Mouse (Mus musculus) embryonic facial prominence, embryonic 13.5 days (tissue): ENCODE measurements around the gene Pzp. TPM values are rescaled to one million over a fixed set of nuclear protein-coding genes. Genes with fewer than 3 reads are reported as not detected.
A peak's percentile ranks its signal among the peaks of the same experiment; 100 is the strongest.

Experiments
- ATAC-seq: fragments of 200-750 bp; cut with Nextera tagmentation; 2 replicates; pipeline ENCODE4 v1.8.0; 2017; ENCODE audit warnings: low read depth; ENCODE audit not compliant: insufficient number of reproducible peaks, insufficient read depth, low FRiP score, low TSS enrichment
- H3K27ac ChIP-seq: fragments of 300-500 bp; sonication (generic); 2 replicates; pipeline ENCODE4 v1.5.1; 2015; ENCODE audit warnings: moderate library complexity, mild to moderate bottlenecking, inconsistent platforms
- H3K27me3 ChIP-seq: fragments of 300-500 bp; sonication (generic); 2 replicates; pipeline ENCODE4 v1.6.1; 2015; ENCODE audit warnings: mild to moderate bottlenecking, inconsistent platforms
- H3K36me3 ChIP-seq: fragments of 300-500 bp; sonication (generic); 2 replicates; pipeline ENCODE4 v1.6.1; 2015; ENCODE audit warnings: mild to moderate bottlenecking, inconsistent platforms
- H3K4me1 ChIP-seq: fragments of 300-500 bp; sonication (generic); 2 replicates; pipeline ENCODE4 v1.6.1; 2015; ENCODE audit warnings: inconsistent platforms
- H3K4me2 ChIP-seq: fragments of 300-500 bp; sonication (generic); 2 replicates; pipeline ENCODE4 v1.6.1; 2015; ENCODE audit warnings: moderate library complexity, mild to moderate bottlenecking, inconsistent platforms
- H3K4me3 ChIP-seq: fragments of 300-500 bp; sonication (generic); 2 replicates; pipeline ENCODE4 v1.5.1; 2015; ENCODE audit warnings: mild to moderate bottlenecking, inconsistent platforms
- H3K9ac ChIP-seq: fragments of 300-500 bp; sonication (generic); 2 replicates; pipeline ENCODE4 v1.6.1; 2015; ENCODE audit warnings: mild to moderate bottlenecking, inconsistent platforms
- H3K9me3 ChIP-seq: fragments of 300-500 bp; sonication (generic); 2 replicates; pipeline ENCODE4 v1.6.1; 2016; ENCODE audit warnings: inconsistent platforms
- WGBS: fragments of 180-500 bp; shearing (Covaris S2); methylation state at CpG from one replicate; pipeline ENCODE4 v1.1.7; 2015; ENCODE audit warnings: mixed read lengths; 5-methylcytosine and 5-hydroxymethylcytosine counted together
- polyA plus RNA-seq: library from polyadenylated mRNA; unstranded; fragments of >200 nt; fragmentation: Nextera tagmentation; extraction: Ambion mirVana; gene quantifications from 2 replicates; pipeline ENCODE4 v1.2.1, GENCODE M21; 2015

Pzp gene
- polyA plus RNA-seq, 1 experiment from 2014 or later = 0.15 TPM

GRCm38 (mm10) chr6:128525801-128526200, 719 bp downstream of the Pzp start:
- H3K36me3 ChIP-seq = no peaks in the 10 kb centered on the region
- WGBS = 91% methylated on average over 4 of the region's 4 CpGs
- no peaks in the 10 kb centered on the region for H3K4me1 ChIP-seq
- ATAC-seq = no peak
- H3K4me3 ChIP-seq = no peak overlapping the region
- H3K27me3 ChIP-seq = no peaks in the 10 kb centered on the region
- no peaks in the 10 kb centered on the region for H3K9me3 ChIP-seq
- H3K4me2 ChIP-seq = no peak overlapping the region
- H3K27ac ChIP-seq = no peak overlapping the region
- no peak overlapping the region for H3K9ac ChIP-seq

GRCm38 (mm10) chr6:128523360-128523759, 3.2 kb downstream of the Pzp start:
- Histone ChIP-seq H3K4me2 (no peak overlapping the region), H3K9ac (no peak overlapping the region), H3K9me3 (no peaks in the 10 kb centered on the region), H3K4me1 (no peaks in the 10 kb centered on the region), H3K27ac (no peak overlapping the region), H3K4me3 (no peak overlapping the region), H3K36me3 (no peaks in the 10 kb centered on the region), H3K27me3 (no peaks in the 10 kb centered on the region)
- 86% methylated on average over 3 of the region's 3 CpGs for WGBS
- ATAC-seq = no peak

GRCm38 (mm10) chr6:128519159-128519558, 7.4 kb downstream of the Pzp start:
- H3K4me2 ChIP-seq = no peak overlapping the region
- H3K27ac ChIP-seq = no peak overlapping the region
- no peaks in the 10 kb centered on the region for H3K36me3 ChIP-seq
- 0 out of 2 replicates have a peak, but pooled peaks cover 4% of the 10 kb centered on the region for H3K9me3 ChIP-seq
- no peak overlapping the region for H3K4me3 ChIP-seq
- H3K9ac ChIP-seq = no peak overlapping the region
- no peaks in the 10 kb centered on the region for H3K4me1 ChIP-seq
- ATAC-seq = no peak
- WGBS = 84% methylated on average over 7 of the region's 7 CpGs
- no peaks in the 10 kb centered on the region for H3K27me3 ChIP-seq

- H3K4me1 ChIP-seq = no peaks in the 10 kb centered on the region
- no peak overlapping the region for H3K4me2 ChIP-seq
- no peak overlapping the region for H3K27ac ChIP-seq
- ATAC-seq = no peak
- H3K27me3 ChIP-seq = no peaks in the 10 kb centered on the region
- H3K4me3 ChIP-seq = no peak overlapping the region
- 84% methylated on average over 2 of the region's 2 CpGs for WGBS
- H3K9me3 ChIP-seq = no peaks in the 10 kb centered on the region
- no peak overlapping the region for H3K9ac ChIP-seq
- H3K36me3 ChIP-seq = no peaks in the 10 kb centered on the region
Measured at GRCm38 (mm10) chr6:128505676-128506236, 20.8 kb downstream of the Pzp start.

- no peaks in the 10 kb centered on the region for H3K9me3 ChIP-seq
- H3K4me3 ChIP-seq = no peak overlapping the region
- no peak overlapping the region for H3K4me2 ChIP-seq
- no peak for ATAC-seq
- no peak overlapping the region for H3K27ac ChIP-seq
- no peaks in the 10 kb centered on the region for H3K4me1 ChIP-seq
- 76% methylated on average over 5 of the region's 5 CpGs for WGBS
- no peaks in the 10 kb centered on the region for H3K36me3 ChIP-seq
- H3K27me3 ChIP-seq = no peaks in the 10 kb centered on the region
- no peak overlapping the region for H3K9ac ChIP-seq
Measured at GRCm38 (mm10) chr6:128504743-128505142, 21.8 kb downstream of the Pzp start.

GRCm38 (mm10) chr6:128495346-128495745, 31.2 kb downstream of the Pzp start:
- no peak overlapping the region for H3K4me2 ChIP-seq
- H3K36me3 ChIP-seq = no peaks in the 10 kb centered on the region
- H3K4me1 ChIP-seq = no peaks in the 10 kb centered on the region
- ATAC-seq = no peak
- 63% methylated on average over 1 of the region's 1 CpGs for WGBS
- no peaks in the 10 kb centered on the region for H3K27me3 ChIP-seq
- no peaks in the 10 kb centered on the region for H3K9me3 ChIP-seq
- no peak overlapping the region for H3K9ac ChIP-seq
- H3K4me3 ChIP-seq = no peak overlapping the region
- no peak overlapping the region for H3K27ac ChIP-seq

GRCm38 (mm10) chr6:128494646-128495331, 31.7 kb downstream of the Pzp start:
- Histone ChIP-seq H3K4me3 (no peak overlapping the region), H3K9ac (no peak overlapping the region), H3K36me3 (no peaks in the 10 kb centered on the region), H3K27ac (no peak overlapping the region), H3K27me3 (no peaks in the 10 kb centered on the region), H3K9me3 (no peaks in the 10 kb centered on the region), H3K4me2 (no peak overlapping the region), H3K4me1 (no peaks in the 10 kb centered on the region)
- no peak for ATAC-seq
- WGBS = 63% methylated on average over 15 of the region's 15 CpGs

- Histone ChIP-seq H3K27ac (no peak overlapping the region), H3K9me3 (no peaks in the 10 kb centered on the region), H3K27me3 (no peaks in the 10 kb centered on the region), H3K36me3 (no peaks in the 10 kb centered on the region), H3K9ac (no peak overlapping the region), H3K4me1 (no peaks in the 10 kb centered on the region), H3K4me2 (no peak overlapping the region), H3K4me3 (no peak overlapping the region)
- 66% methylated on average over 4 of the region's 4 CpGs for WGBS
- no peak for ATAC-seq
Measured at GRCm38 (mm10) chr6:128491916-128492315, 34.6 kb downstream of the Pzp start.

GRCm38 (mm10) chr6:128490141-128490540, 36.4 kb downstream of the Pzp start:
- no peak overlapping the region for H3K9ac ChIP-seq
- H3K27ac ChIP-seq = no peak overlapping the region
- 92% methylated on average over 10 of the region's 10 CpGs for WGBS
- H3K4me2 ChIP-seq = no peak overlapping the region
- H3K27me3 ChIP-seq = no peaks in the 10 kb centered on the region
- ATAC-seq = no peak
- no peaks in the 10 kb centered on the region for H3K4me1 ChIP-seq
- H3K4me3 ChIP-seq = no peak overlapping the region
- no peaks in the 10 kb centered on the region for H3K36me3 ChIP-seq
- H3K9me3 ChIP-seq = no peaks in the 10 kb centered on the region

- Histone ChIP-seq H3K27ac (no peak overlapping the region), H3K27me3 (no peaks in the 10 kb centered on the region), H3K36me3 (no peaks in the 10 kb centered on the region), H3K4me1 (no peaks in the 10 kb centered on the region), H3K9ac (no peak overlapping the region), H3K9me3 (no peaks in the 10 kb centered on the region), H3K4me2 (no peak overlapping the region), H3K4me3 (no peak overlapping the region)
- 90% methylated on average over 11 of the region's 11 CpGs for WGBS
- ATAC-seq = no peak
Measured at GRCm38 (mm10) chr6:128487736-128488135, 38.8 kb downstream of the Pzp start.

- Histone ChIP-seq H3K36me3 (no peaks in the 10 kb centered on the region), H3K4me2 (peak overlapping the region; percentile 45), H3K4me3 (peak overlapping the region; percentile 22), H3K9me3 (no peaks in the 10 kb centered on the region), H3K27me3 (no peaks in the 10 kb centered on the region), H3K9ac (no peak overlapping the region), H3K4me1 (no peaks in the 10 kb centered on the region), H3K27ac (no peak overlapping the region)
- ATAC-seq = peak; percentile 71
- WGBS = 19% methylated on average over 26 of the region's 26 CpGs
Measured at GRCm38 (mm10) chr6:128479463-128480454, 46.8 kb downstream of the Pzp start.
